Mouse (Mus musculus) lung, embryonic 14.5 days (tissue): ENCODE measurements around the gene Gpt2. TPM values are rescaled to one million over a fixed set of nuclear protein-coding genes. Genes with fewer than 3 reads are reported as not detected.
A peak's percentile ranks its signal among the peaks of the same experiment; 100 is the strongest.

ENCODE experiments used
- ATAC-seq: fragments of 200-750 bp; cut with Nextera tagmentation; 2 replicates; pipeline ENCODE4 v1.8.0; 2017; ENCODE audit warnings: mild to moderate bottlenecking, moderate TSS enrichment, moderate library complexity; ENCODE audit not compliant: insufficient read depth
- DNase-seq: peaks from one replicate; pipeline ENCODE4 v3.0.0-alpha.2; 2015
- H3K27ac ChIP-seq: fragments of 300-500 bp; sonication (generic); 2 replicates; pipeline ENCODE4 v1.5.1; 2014; ENCODE audit warnings: low read depth, mild to moderate bottlenecking, moderate library complexity
- H3K27me3 ChIP-seq: fragments of 300-500 bp; sonication (generic); 2 replicates; pipeline ENCODE4 v1.6.1; 2014; ENCODE audit warnings: low read length, control low read depth; ENCODE audit not compliant: insufficient read depth
- H3K36me3 ChIP-seq: fragments of 300-500 bp; sonication (generic); 2 replicates; pipeline ENCODE4 v1.6.1; 2014; ENCODE audit warnings: control low read depth; ENCODE audit not compliant: insufficient read depth
- H3K4me1 ChIP-seq: fragments of 300-500 bp; sonication (generic); 2 replicates; pipeline ENCODE4 v1.6.1; 2014; ENCODE audit warnings: antibody characterized with exemption, control low read depth; ENCODE audit not compliant: insufficient read depth
- H3K4me2 ChIP-seq: fragments of 300-500 bp; sonication (generic); 2 replicates; pipeline ENCODE4 v1.6.1; 2014; ENCODE audit warnings: mild to moderate bottlenecking
- H3K4me3 ChIP-seq: fragments of 300-500 bp; sonication (generic); 2 replicates; pipeline ENCODE4 v1.5.1; 2014; ENCODE audit warnings: low read depth, low read length
- H3K9ac ChIP-seq: fragments of 300-500 bp; sonication (generic); 2 replicates; pipeline ENCODE4 v1.6.1; 2014
- H3K9me3 ChIP-seq: fragments of 300-500 bp; sonication (generic); 2 replicates; pipeline ENCODE4 v1.6.1; 2016; ENCODE audit warnings: low read depth, low read length, control low read depth
- CTCF ChIP-seq: IDR thresholded peaks from 2 replicates; pipeline ENCODE4 v1.5.1; 2016; ENCODE audit warnings: antibody characterized with exemption, low read depth
- WGBS: fragments of 180-500 bp; shearing (Covaris S2); extraction: QIAGEN DNeasy Blood & Tissue Kit; methylation state at CpG from one replicate; pipeline ENCODE4 v1.1.7; 2014; 5-methylcytosine and 5-hydroxymethylcytosine counted together
- polyA plus RNA-seq: library from polyadenylated mRNA; unstranded; fragments of >200 nt; fragmentation: Nextera tagmentation; extraction: Ambion mirVana; gene quantifications from 2 replicates; pipeline ENCODE4 v1.2.1, GENCODE M21; 2014

Gene Gpt2
- polyA plus RNA-seq, 1 experiment from 2014 or later = 24.5 TPM

DNA sequence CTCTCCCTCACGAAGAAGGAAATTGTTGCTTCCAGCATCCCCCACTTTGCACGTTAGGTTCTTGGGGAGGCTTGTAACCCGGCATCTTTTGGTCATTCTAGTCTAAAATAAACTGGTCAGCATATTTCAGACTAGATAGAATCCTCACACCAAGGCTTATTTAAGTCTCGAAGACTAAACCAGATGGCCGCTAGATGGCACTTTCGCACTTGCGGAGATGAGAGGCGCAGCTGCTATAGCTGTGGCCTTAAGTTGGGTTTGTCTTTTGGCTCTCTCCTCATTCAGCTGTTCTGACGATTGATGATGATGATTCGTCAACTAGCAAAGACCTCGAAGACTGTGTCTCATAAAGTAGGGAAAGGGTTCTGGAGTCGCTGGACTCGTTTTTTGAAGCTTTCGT lies 35.8 kb upstream of the Gpt2 start:
- Histone ChIP-seq H3K4me1 (no peaks in the 10 kb centered on the region), H3K9me3 (no peaks in the 10 kb centered on the region), H3K9ac (no peak overlapping the region), H3K27me3 (no peaks in the 10 kb centered on the region), H3K36me3 (no peaks in the 10 kb centered on the region), H3K4me2 (no peak overlapping the region), H3K27ac (no peak overlapping the region), H3K4me3 (no peak overlapping the region)
- DNase-seq = peak; percentile 97
- 5% methylated on average over 14 of the region's 14 CpGs for WGBS
- ATAC-seq = peak; percentile 60; the same call in 1 of the 2 replicates
- TF ChIP-seq CTCF = peak; percentile 85

DNA sequence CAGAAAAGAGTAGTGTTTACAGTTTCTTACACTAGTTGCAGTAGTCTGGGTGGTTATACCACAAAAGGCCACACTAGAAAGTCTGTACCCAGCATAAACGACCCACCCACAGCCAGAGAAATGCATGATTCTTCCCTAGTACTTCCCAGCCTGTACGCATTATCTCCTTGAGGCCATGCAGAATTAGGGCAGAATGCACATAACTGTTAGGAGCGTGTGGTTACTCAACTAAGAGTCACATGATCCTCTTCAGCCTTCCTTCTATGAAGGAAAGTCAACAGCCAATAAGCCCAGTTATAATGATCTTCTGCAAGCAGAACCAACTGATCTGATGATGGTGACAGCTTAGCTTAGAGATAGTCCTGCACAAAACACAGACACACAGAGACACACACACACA lies 32.8 kb upstream of the Gpt2 start:
- no peak for DNase-seq
- Histone ChIP-seq H3K9me3 (no peaks in the 10 kb centered on the region), H3K36me3 (no peaks in the 10 kb centered on the region), H3K4me2 (no peak overlapping the region), H3K27me3 (no peaks in the 10 kb centered on the region), H3K9ac (no peak overlapping the region), H3K4me3 (no peak overlapping the region), H3K4me1 (no peaks in the 10 kb centered on the region), H3K27ac (no peak overlapping the region)
- no peak for TF ChIP-seq CTCF
- 56% methylated on average over 3 of the region's 3 CpGs for WGBS
- ATAC-seq = no peak

DNA sequence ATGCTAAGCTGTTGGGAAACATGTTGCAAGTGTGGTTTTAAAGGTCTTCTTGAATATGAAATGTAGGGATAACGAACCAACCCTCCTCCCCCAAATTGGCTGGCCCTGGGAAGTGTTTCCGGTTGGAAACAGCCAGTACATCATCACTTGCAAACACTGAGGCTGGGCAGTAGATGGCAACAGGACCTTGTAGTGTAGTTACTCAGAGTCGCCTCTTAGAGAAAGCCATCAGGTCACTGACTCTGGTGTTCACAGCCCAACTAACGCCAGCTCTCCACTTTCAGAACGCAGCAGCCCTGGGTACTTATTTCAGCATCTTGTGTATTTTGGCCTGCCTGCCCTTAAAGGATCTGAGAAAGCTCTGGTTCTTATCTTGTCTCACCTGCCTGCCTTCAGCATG lies 31.6 kb upstream of the Gpt2 start:
- no peaks in the 10 kb centered on the region for H3K27me3 ChIP-seq
- no peaks in the 10 kb centered on the region for H3K9me3 ChIP-seq
- H3K4me1 ChIP-seq = no peaks in the 10 kb centered on the region
- DNase-seq (peak; percentile 39), ATAC-seq (no peak)
- peak; percentile 41 for TF ChIP-seq CTCF
- no peak overlapping the region for H3K4me2 ChIP-seq
- no peak overlapping the region for H3K27ac ChIP-seq
- H3K36me3 ChIP-seq = no peaks in the 10 kb centered on the region
- no peak overlapping the region for H3K9ac ChIP-seq
- no peak overlapping the region for H3K4me3 ChIP-seq
- WGBS = 25% methylated on average over 5 of the region's 5 CpGs

DNA sequence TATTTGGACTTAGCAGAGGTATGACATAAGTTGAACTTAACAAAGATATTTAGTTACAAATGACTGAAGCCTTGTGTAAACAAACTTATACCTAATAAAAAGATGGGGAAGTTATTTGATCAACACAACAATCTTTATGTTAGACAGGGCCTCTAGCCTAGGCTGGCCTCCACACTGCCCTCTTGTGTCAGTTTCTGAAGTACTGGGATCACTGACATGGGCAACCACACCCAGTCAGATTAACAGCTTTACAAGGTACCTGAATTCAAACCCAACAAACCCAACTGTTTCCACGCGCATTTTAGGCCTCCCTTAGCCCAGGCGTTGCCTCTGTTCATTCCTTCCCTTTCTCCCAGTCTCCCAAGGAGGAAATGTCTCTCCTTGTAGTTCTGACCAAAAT lies 31.0 kb upstream of the Gpt2 start:
- no peaks in the 10 kb centered on the region for H3K9me3 ChIP-seq
- TF ChIP-seq CTCF = peak; percentile 38; the same call in 1 of the 2 replicates
- no peaks in the 10 kb centered on the region for H3K36me3 ChIP-seq
- no peak overlapping the region for H3K27ac ChIP-seq
- no peaks in the 10 kb centered on the region for H3K4me1 ChIP-seq
- H3K27me3 ChIP-seq = no peaks in the 10 kb centered on the region
- H3K9ac ChIP-seq = no peak overlapping the region
- H3K4me3 ChIP-seq = no peak overlapping the region
- no peak overlapping the region for H3K4me2 ChIP-seq
- 75% methylated on average over 3 of the region's 3 CpGs for WGBS
- DNase-seq (peak; percentile 48), ATAC-seq (no peak)

DNA sequence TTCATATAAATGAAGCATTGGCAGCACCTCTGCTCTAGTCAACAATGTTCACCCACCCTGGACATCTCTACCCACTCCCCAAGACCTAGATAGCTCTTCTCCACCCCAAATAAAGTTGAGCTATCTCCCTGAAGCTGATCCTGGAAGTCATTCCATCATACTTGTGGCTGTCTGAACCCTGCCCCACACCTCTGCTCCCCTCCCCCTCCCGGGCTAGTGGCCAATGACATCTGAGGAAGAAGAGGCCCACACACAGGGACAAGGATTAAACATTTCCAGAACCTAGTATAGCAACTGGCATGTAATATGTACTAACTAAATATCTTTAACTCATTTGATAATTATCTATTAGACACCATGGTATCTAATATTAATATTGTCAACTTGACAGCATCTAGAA lies 29.9 kb upstream of the Gpt2 start:
- H3K27ac ChIP-seq = no peak overlapping the region
- no peaks in the 10 kb centered on the region for H3K9me3 ChIP-seq
- H3K36me3 ChIP-seq = no peaks in the 10 kb centered on the region
- no peak for DNase-seq
- H3K27me3 ChIP-seq = no peaks in the 10 kb centered on the region
- no peak overlapping the region for H3K4me2 ChIP-seq
- 71% methylated on average over 1 of the region's 1 CpGs for WGBS
- no peak overlapping the region for H3K9ac ChIP-seq
- TF ChIP-seq CTCF = no peak
- H3K4me1 ChIP-seq = no peaks in the 10 kb centered on the region
- ATAC-seq = no peak
- H3K4me3 ChIP-seq = no peak overlapping the region

DNA sequence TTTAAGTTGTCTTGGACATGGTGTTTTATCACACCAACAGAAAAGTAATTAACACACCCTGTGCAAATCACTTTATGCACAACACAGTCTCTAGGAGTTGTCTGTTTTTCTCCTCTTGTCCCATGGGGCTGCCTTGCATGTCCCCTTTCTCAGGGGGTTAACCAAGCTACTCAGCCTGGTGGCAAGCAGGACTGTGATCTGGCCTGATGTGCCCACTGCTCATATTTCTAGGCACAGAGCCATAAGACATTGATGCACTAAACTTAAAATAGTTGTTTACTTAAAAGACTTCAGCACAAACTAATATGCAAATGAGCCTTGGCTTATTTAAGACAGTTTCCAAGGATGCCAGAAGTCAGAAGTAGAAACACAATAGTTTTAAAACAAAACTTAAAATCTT lies 28.1 kb upstream of the Gpt2 start:
- Histone ChIP-seq H3K27me3 (no peaks in the 10 kb centered on the region), H3K9me3 (no peaks in the 10 kb centered on the region), H3K9ac (no peak overlapping the region), H3K4me3 (no peak overlapping the region), H3K4me2 (no peak overlapping the region), H3K27ac (no peak overlapping the region), H3K4me1 (no peaks in the 10 kb centered on the region), H3K36me3 (no peaks in the 10 kb centered on the region)
- ATAC-seq = no peak
- TF ChIP-seq CTCF = no peak
- no peak for DNase-seq

DNA sequence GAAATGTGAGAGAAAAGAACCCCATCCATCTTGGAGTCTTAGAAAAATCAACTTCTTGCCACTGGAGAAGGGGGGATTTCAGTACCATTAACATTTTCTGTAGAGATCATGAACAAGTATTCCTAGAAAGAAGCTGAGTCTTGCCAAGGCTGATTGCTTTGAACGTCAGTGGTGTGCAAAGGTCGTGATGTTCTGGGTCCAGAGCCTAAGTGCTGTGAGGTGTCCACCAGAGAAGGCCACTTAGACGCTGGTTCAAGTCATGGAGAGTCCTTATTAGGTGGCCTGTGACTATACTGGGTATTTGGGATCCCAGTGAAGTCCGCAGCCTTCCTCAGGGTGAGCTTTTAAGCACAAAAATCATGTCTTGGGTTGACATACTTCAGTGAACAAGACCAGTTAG lies 26.3 kb upstream of the Gpt2 start:
- Histone ChIP-seq H3K27ac (no peak overlapping the region), H3K27me3 (no peaks in the 10 kb centered on the region), H3K9ac (no peak overlapping the region), H3K4me2 (no peak overlapping the region), H3K4me1 (no peaks in the 10 kb centered on the region), H3K9me3 (no peaks in the 10 kb centered on the region), H3K36me3 (no peaks in the 10 kb centered on the region), H3K4me3 (no peak overlapping the region)
- DNase-seq (no peak), ATAC-seq (no peak)
- 83% methylated on average over 4 of the region's 4 CpGs for WGBS
- TF ChIP-seq CTCF = no peak

DNA sequence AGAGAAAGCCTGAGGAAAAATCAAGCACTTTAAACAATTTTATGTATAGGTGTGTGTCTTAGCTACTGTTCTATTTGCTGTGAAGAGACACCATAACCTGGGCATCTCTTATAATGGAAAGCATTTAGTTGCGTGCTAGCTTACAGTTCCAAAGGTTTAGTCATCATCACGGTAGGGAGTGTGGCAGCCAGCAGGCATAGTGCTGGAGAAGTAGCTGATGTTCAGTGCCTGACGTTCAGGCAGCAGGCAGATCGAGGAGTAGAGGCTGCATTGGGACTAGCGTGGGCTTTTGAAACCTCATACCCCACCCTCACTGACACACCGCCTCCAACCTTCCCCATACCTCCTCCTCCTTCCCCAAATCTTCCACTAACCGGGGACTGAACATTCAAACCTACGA lies 21.6 kb upstream of the Gpt2 start:
- Histone ChIP-seq H3K27me3 (no peaks in the 10 kb centered on the region), H3K27ac (no peak overlapping the region), H3K9me3 (no peaks in the 10 kb centered on the region), H3K9ac (no peak overlapping the region), H3K36me3 (no peaks in the 10 kb centered on the region), H3K4me2 (no peak overlapping the region), H3K4me1 (no peaks in the 10 kb centered on the region), H3K4me3 (no peak overlapping the region)
- DNase-seq (no peak), ATAC-seq (no peak)
- TF ChIP-seq CTCF = no peak
- WGBS = 84% methylated on average over 8 of the region's 8 CpGs
